Mouse (Mus musculus): Measurements from ENCODE around the gene 4930402H24Rik.
A peak's percentile ranks its signal among the peaks of the same experiment; 100 is the strongest.

DNA sequence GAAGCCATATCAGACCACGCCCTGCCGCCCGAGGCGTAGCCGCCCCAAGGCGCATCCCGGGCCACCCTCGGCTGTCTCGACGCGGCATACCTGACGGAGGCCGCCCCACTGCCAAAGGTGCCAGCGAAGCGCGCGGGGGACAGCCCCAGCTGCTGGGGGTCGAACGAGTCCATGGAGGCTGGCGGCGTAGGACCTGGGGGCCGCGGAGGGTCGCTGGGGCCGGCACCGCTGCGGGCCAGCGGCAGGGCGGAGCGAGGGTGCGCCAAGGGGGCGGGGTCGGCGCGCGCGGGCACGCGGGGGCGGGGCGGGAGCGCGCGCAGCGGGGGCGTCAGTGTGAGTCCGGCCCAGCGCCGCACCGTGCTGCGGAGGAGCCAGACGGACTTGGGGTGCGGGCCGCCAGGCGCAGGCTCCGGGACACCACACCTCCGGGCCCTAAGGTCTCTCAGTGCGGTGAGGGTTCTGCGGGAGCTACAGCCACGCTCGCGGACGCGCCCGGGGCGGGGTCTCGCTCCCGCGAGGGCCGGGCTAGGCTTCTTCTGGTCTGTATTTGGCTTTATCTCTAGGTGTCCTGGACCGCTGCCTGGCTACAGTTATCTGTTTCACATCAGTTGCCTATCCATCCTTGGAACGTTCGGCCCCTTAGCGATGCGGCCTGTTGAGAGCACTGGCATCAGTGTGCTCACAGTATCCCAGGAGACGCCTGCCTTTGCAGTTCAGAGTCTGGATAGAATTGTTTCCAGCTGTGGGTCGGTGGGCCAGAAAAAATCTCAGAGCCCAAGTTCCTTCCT, 66.1 kb downstream of the 4930402H24Rik start:
- no peak for TF ChIP-seq CHD2 (IDR thresholded peaks at IDR 0.05; ENCODE audit: low read length)
- 0 out of 6 replicates have a peak, but pooled peaks of 1 of the 3 experiments have one; percentile 0 for TF ChIP-seq CTCF (IDR thresholded peaks at IDR 0.05 in 2 of 3, conservative IDR thresholded peaks at IDR 0.05 in 1 of 3; ENCODE audit: control insufficient read depth in 1 of 3, insufficient read depth in 1 of 3, low read depth in 2 of 3, low read length in 3 of 3, poor library complexity in 1 of 3, severe bottlenecking in 1 of 3)
- no peak for TF ChIP-seq BHLHE40 (IDR thresholded peaks at IDR 0.05; ENCODE audit: borderline replicate concordance, low read depth, low read length)
- TF ChIP-seq EP300 (IDR thresholded peaks at IDR 0.05; ENCODE audit: low read depth in 1 of 2, low read length in 2 of 2): peak; percentile 34 to 56; a peak in 3 of 4 replicates
- no peak for TF ChIP-seq SMC3 (IDR thresholded peaks at IDR 0.05; ENCODE audit: low read depth, low read length)
